8 mouse cellular contexts compared by ENCODE assay signal in genomic region chr1:171223168-171223567, GRCm38 (mm10). TPM values are rescaled to one million over a fixed set of nuclear protein-coding genes. Genes with fewer than 3 reads are reported as not detected.
DNase-seq lines count a peak whose midpoint lies in the region; ATAC-seq and TF ChIP-seq lines count a peak whose summit lies in the region.

No protein-coding gene starts in this region.

- H3K9me3 ChIP-seq in kidney, postnatal 0 days (replicated peaks; ENCODE audit: low read length) = no peaks in the 10 kb centered on the region
- H3K9me3 ChIP-seq in hindbrain, embryonic 14.5 days (ENCODE audit: control insufficient read depth, low read length) = no peaks in the 10 kb centered on the region
- H3K9me3 ChIP-seq in midbrain, embryonic 15.5 days = no peaks in the 10 kb centered on the region

- H3K36me3 ChIP-seq in kidney, postnatal 0 days (ENCODE audit: insufficient read depth, low read length) = peaks cover 10% of the 10 kb centered on the region
- peaks cover 23% of the 10 kb centered on the region for H3K36me3 ChIP-seq in hindbrain, embryonic 14.5 days (replicated peaks; ENCODE audit: control insufficient read depth, insufficient read depth)
- peaks cover 5% of the 10 kb centered on the region; the same call in 1 of the 2 replicates for H3K36me3 ChIP-seq in midbrain, embryonic 15.5 days (replicated peaks)

- no peak for DNase-seq in kidney, postnatal 0 days (ENCODE audit: low spot score)
- DNase-seq in kidney, postnatal 14 days = no peak
- DNase-seq in hindbrain, embryonic 14.5 days (ENCODE audit: low spot score) = no peak
- DNase-seq in T-cell, adult 2 months (ENCODE audit: low spot score) = no peak
- no peak for DNase-seq in gastrocnemius, postnatal 36 days
- no peak for DNase-seq in right cerebral cortex, postnatal 10 days (ENCODE audit: low spot score in 2 of 2)

- WGBS in kidney, postnatal 0 days = 78% methylated on average over 6 of the region's 6 CpGs
- WGBS in bone marrow, adult 2 months = 61% methylated on average over 6 of the region's 6 CpGs
- WGBS in hindbrain, embryonic 14.5 days = 84% methylated on average over 6 of the region's 6 CpGs
- 84% methylated on average over 6 of the region's 6 CpGs for WGBS in midbrain, embryonic 15.5 days

- peaks cover 11% of the 10 kb centered on the region for H3K4me1 ChIP-seq in kidney, postnatal 0 days (replicated peaks; ENCODE audit: insufficient read depth, low read length)
- H3K4me1 ChIP-seq in bone marrow, adult 2 months (ENCODE audit: control insufficient read depth, insufficient read depth, low read length) = peaks cover 3% of the 10 kb centered on the region
- peaks cover 10% of the 10 kb centered on the region for H3K4me1 ChIP-seq in hindbrain, embryonic 14.5 days (replicated peaks; ENCODE audit: control insufficient read depth, insufficient read depth, low read length)
- peaks cover 20% of the 10 kb centered on the region for H3K4me1 ChIP-seq in midbrain, embryonic 15.5 days

- no peaks in the 10 kb centered on the region for H3K27me3 ChIP-seq in kidney, postnatal 0 days (ENCODE audit: insufficient read depth, low read length)
- no peaks in the 10 kb centered on the region for H3K27me3 ChIP-seq in hindbrain, embryonic 14.5 days (ENCODE audit: control insufficient read depth, insufficient read depth, low read length)
- no peaks in the 10 kb centered on the region for H3K27me3 ChIP-seq in midbrain, embryonic 15.5 days (replicated peaks)

- H3K4me2 ChIP-seq in kidney, postnatal 0 days (ENCODE audit: low read length) = peak overlapping the region; percentile 32; the same call in 1 of the 2 replicates
- H3K4me2 ChIP-seq in hindbrain, embryonic 14.5 days (replicated peaks) = peak overlapping the region; percentile 84
- peak overlapping the region; percentile 50 for H3K4me2 ChIP-seq in midbrain, embryonic 15.5 days

- TF ChIP-seq CTCF in kidney, postnatal 0 days (IDR thresholded peaks at IDR 0.05; ENCODE audit: low read depth) = no peak
- TF ChIP-seq CTCF in bone marrow, adult 2 months (IDR thresholded peaks at IDR 0.05; ENCODE audit: control insufficient read depth, insufficient read depth, low read length) = no peak

- no peak for ATAC-seq in kidney, postnatal 0 days (replicated peaks; ENCODE audit: low FRiP score, low read depth)
- ATAC-seq in hindbrain, embryonic 14.5 days (ENCODE audit: low FRiP score) = no peak
- ATAC-seq in midbrain, embryonic 15.5 days (replicated peaks) = no peak

- 0 out of 2 replicates have a peak overlapping the region, but pooled peaks have one; percentile 25 for H3K9ac ChIP-seq in kidney, postnatal 0 days (ENCODE audit: low read depth, low read length)
- peak overlapping the region; percentile 35; the same call in 1 of the 2 replicates for H3K9ac ChIP-seq in hindbrain, embryonic 14.5 days
- no peak overlapping the region for H3K9ac ChIP-seq in midbrain, embryonic 15.5 days

- TF ChIP-seq POLR2A in bone marrow, adult 2 months (IDR thresholded peaks at IDR 0.05; ENCODE audit: borderline replicate concordance, control insufficient read depth, low read depth, low read length) = no peak

- H3K4me3 ChIP-seq in kidney, postnatal 0 days (replicated peaks; ENCODE audit: low read depth, low read length) = peak overlapping the region; percentile 19; the same call in 1 of the 2 replicates
- H3K4me3 ChIP-seq in bone marrow, adult 2 months (replicated peaks; ENCODE audit: control insufficient read depth, low read depth, low read length) = peak overlapping the region; percentile 39
- peak overlapping the region; percentile 53; the same call in 1 of the 2 replicates for H3K4me3 ChIP-seq in hindbrain, embryonic 14.5 days (replicated peaks; ENCODE audit: low read length)
- no peak overlapping the region for H3K4me3 ChIP-seq in midbrain, embryonic 15.5 days

- peak overlapping the region; percentile 88 for H3K27ac ChIP-seq in kidney, postnatal 0 days
- H3K27ac ChIP-seq in bone marrow, adult 2 months (ENCODE audit: control insufficient read depth, insufficient read depth, low read depth, low read length, poor library complexity) = peak overlapping the region; percentile 28; the same call in 1 of the 2 replicates
- peak overlapping the region; percentile 55; the same call in 1 of the 2 replicates for H3K27ac ChIP-seq in hindbrain, embryonic 14.5 days
- peak overlapping the region; percentile 70; the same call in 1 of the 2 replicates for H3K27ac ChIP-seq in midbrain, embryonic 15.5 days

- intact Hi-C loops in gastrocnemius, postnatal 36 days (cut with DNase I) = loop anchor here (2.0 kb wide), 2 partner anchors 24 to 112 kb away; no protein-coding TSS in a partner anchor

RNA-seq across cellular contexts. Expression of gene Tomm40l, which starts 0.9 kb away (rescaled TPM):
- polyA plus RNA-seq in kidney, postnatal 0 days (2015; fragmentation: Nextera tagmentation; extraction: Ambion mirVana) = 32.3 and 32.4 TPM in 2 replicates
- polyA plus RNA-seq in bone marrow, adult 2 months (2011; ENCODE audit: insufficient read depth, insufficient read length, low replicate concordance, missing spikeins) = 10.8 and 20.1 TPM in 2 replicates
- 41.2 and 47.0 TPM in 2 replicates for polyA plus RNA-seq in hindbrain, embryonic 14.5 days (2014; fragmentation: Nextera tagmentation; extraction: Ambion mirVana)
- 48.1 and 56.5 TPM in 2 replicates for polyA plus RNA-seq in midbrain, embryonic 15.5 days (2015; fragmentation: Nextera tagmentation; extraction: Ambion mirVana)
- total RNA-seq in gastrocnemius, postnatal 36 days (2021) = 10 to 100 TPM; 52.0 to 54.8 TPM

RNA-seq across cellular contexts. Expression of gene Apoa2, which starts 1.7 kb away (rescaled TPM):
- polyA plus RNA-seq in kidney, postnatal 0 days (2015; fragmentation: Nextera tagmentation; extraction: Ambion mirVana) = 20.2 and 21.1 TPM in 2 replicates
- 66.3 and 203 TPM in 2 replicates for polyA plus RNA-seq in bone marrow, adult 2 months (2011; ENCODE audit: insufficient read depth, insufficient read length, low replicate concordance, missing spikeins)
- 5.6 and 7.0 TPM in 2 replicates for polyA plus RNA-seq in hindbrain, embryonic 14.5 days (2014; fragmentation: Nextera tagmentation; extraction: Ambion mirVana)
- polyA plus RNA-seq in midbrain, embryonic 15.5 days (2015; fragmentation: Nextera tagmentation; extraction: Ambion mirVana) = 3.4 and 11.6 TPM in 2 replicates
- 1 to 10 TPM in 1 of 2 experiments, not detected in 1; 1.7 TPM for total RNA-seq in gastrocnemius, postnatal 36 days (2021)

RNA-seq across cellular contexts. Expression of gene Nr1i3, which starts 9.4 kb away (rescaled TPM):
- 1.1 and 1.7 TPM in 2 replicates for polyA plus RNA-seq in kidney, postnatal 0 days (2015; fragmentation: Nextera tagmentation; extraction: Ambion mirVana)
- 0.80 and 1.0 TPM in 2 replicates for polyA plus RNA-seq in bone marrow, adult 2 months (2011; ENCODE audit: insufficient read depth, insufficient read length, low replicate concordance, missing spikeins)
- polyA plus RNA-seq in hindbrain, embryonic 14.5 days (2014; fragmentation: Nextera tagmentation; extraction: Ambion mirVana) = 0.21 and 0.50 TPM in 2 replicates
- 0.23 and 0.34 TPM in 2 replicates for polyA plus RNA-seq in midbrain, embryonic 15.5 days (2015; fragmentation: Nextera tagmentation; extraction: Ambion mirVana)
- total RNA-seq in gastrocnemius, postnatal 36 days (2021) = not detected

RNA-seq across cellular contexts. Expression of gene Fcer1g, which starts 11.0 kb away (rescaled TPM):
- polyA plus RNA-seq in kidney, postnatal 0 days (2015; fragmentation: Nextera tagmentation; extraction: Ambion mirVana) = 38.8 and 50.1 TPM in 2 replicates
- 102 and 317 TPM in 2 replicates for polyA plus RNA-seq in bone marrow, adult 2 months (2011; ENCODE audit: insufficient read depth, insufficient read length, low replicate concordance, missing spikeins)
- polyA plus RNA-seq in hindbrain, embryonic 14.5 days (2014; fragmentation: Nextera tagmentation; extraction: Ambion mirVana) = 25.2 and 30.1 TPM in 2 replicates
- 27.3 and 33.2 TPM in 2 replicates for polyA plus RNA-seq in midbrain, embryonic 15.5 days (2015; fragmentation: Nextera tagmentation; extraction: Ambion mirVana)
- total RNA-seq in gastrocnemius, postnatal 36 days (2021) = 1 to 10 TPM; 2.5 to 4.9 TPM

RNA-seq across cellular contexts. Expression of gene Adamts4, which starts 27.1 kb away (rescaled TPM):
- polyA plus RNA-seq in kidney, postnatal 0 days (2015; fragmentation: Nextera tagmentation; extraction: Ambion mirVana) = 5.2 and 7.0 TPM in 2 replicates
- 0.25 TPM in 1 of 2 replicates, not detected in the other for polyA plus RNA-seq in bone marrow, adult 2 months (2011; ENCODE audit: insufficient read depth, insufficient read length, low replicate concordance, missing spikeins)
- 3.0 and 3.7 TPM in 2 replicates for polyA plus RNA-seq in hindbrain, embryonic 14.5 days (2014; fragmentation: Nextera tagmentation; extraction: Ambion mirVana)
- 7.0 and 7.1 TPM in 2 replicates for polyA plus RNA-seq in midbrain, embryonic 15.5 days (2015; fragmentation: Nextera tagmentation; extraction: Ambion mirVana)
- under 1 TPM; 0.28 to 0.54 TPM for total RNA-seq in gastrocnemius, postnatal 36 days (2021)

Comparison
In these comparisons a context has a peak if more than half of its experiments do, and no peak if none do; other contexts are left out.
1. H3K27ac ChIP-seq: peak in every context shown above with its lines; median percentile 88 in kidney, postnatal 0 days; 70 in midbrain, embryonic 15.5 days; 55 in hindbrain, embryonic 14.5 days; 28 in bone marrow, adult 2 months.
2. H3K4me2 ChIP-seq: peak in every context shown above with its lines; median percentile 84 in hindbrain, embryonic 14.5 days; 50 in midbrain, embryonic 15.5 days; 32 in kidney, postnatal 0 days.